Mouse (Mus musculus) ES-E14 (cell line): ENCODE measurements at regions not wholly inside any gene's neighbourhood (a gene's known extent, or its start where the extent isn't known, plus 50 kb on each side); places are given as distances from the start of the nearest gene placed in this dataset.

ENCODE experiments used
- MAFK ChIP-seq: IDR thresholded peaks from 2 replicates; pipeline ENCODE4 v1.6.1; 2014; ENCODE audit warnings: mild to moderate bottlenecking, low read depth, low read length, inconsistent platforms; ENCODE audit not compliant: insufficient read depth
- ZC3H11A ChIP-seq: IDR thresholded peaks from 2 replicates; pipeline ENCODE4 v1.6.1; 2012; ENCODE audit warnings: low read depth, mild to moderate bottlenecking, inconsistent platforms, low read length, borderline replicate concordance
- ZNF384 ChIP-seq: IDR thresholded peaks from 2 replicates; pipeline ENCODE4 v1.6.1; 2012; ENCODE audit warnings: low read depth, low read length, inconsistent platforms

DNA sequence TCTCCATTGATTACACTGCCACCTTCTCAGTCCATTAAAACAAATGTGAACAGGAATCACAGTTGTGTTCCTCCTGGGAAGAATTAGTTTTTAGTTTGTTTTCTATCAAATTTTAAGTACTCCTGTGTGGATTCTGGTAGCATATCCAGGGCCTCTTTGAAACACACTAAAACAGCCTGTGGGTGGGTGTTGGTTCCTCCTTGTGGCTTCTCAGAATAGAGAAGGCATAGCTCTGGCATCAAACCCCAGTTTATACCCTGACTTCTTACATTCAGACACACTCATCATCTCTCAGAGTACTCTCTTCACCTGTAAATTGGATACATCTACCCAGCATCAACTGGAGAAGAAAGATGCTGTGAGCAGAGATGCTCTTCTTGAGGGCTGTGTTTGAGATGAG is 265.7 kb upstream of the Irx4 start:
- no peak for TF ChIP-seq ZNF384
- TF ChIP-seq ZC3H11A = no peak
- TF ChIP-seq MAFK = no peak
